Comparison of ENCODE assay signal across 23 mouse cellular contexts in genomic region chr11:120341661-120342060, GRCm38 (mm10). TPM values are rescaled to one million over a fixed set of nuclear protein-coding genes. Genes with fewer than 3 reads are reported as not detected.
A peak's percentile ranks its signal among the peaks of the same experiment; 100 is the strongest.
DNase-seq lines count a peak whose midpoint lies in the region; ATAC-seq and TF ChIP-seq lines count a peak whose summit lies in the region.
"Had no signal": no experiment of that assay in that cellular context is flagged by ENCODE, and none has a peak within 500 bp of the region (broad histone marks: within the 10 kb centered on the region; RNA-seq: fewer than 3 reads in every experiment).

No protein-coding gene starts in this region.

- TF ChIP-seq CTCF in heart, postnatal 0 days (IDR thresholded peaks at IDR 0.05; ENCODE audit: low read depth): no peak
- TF ChIP-seq CTCF in stomach, postnatal 0 days (IDR thresholded peaks at IDR 0.05; ENCODE audit: low read depth): no peak

- H3K9ac ChIP-seq in heart, postnatal 0 days (replicated peaks; ENCODE audit: low read depth, low read length): no peak overlapping the region
- no peak overlapping the region for H3K9ac ChIP-seq in limb, embryonic 11.5 days (ENCODE audit: low read length)
- H3K9ac ChIP-seq in stomach, postnatal 0 days (ENCODE audit: low read length): no peak overlapping the region
- no peak overlapping the region for H3K9ac ChIP-seq in forebrain, embryonic 13.5 days
- H3K9ac ChIP-seq: embryonic facial prominence, embryonic 15.5 days; forebrain, postnatal 0 days; heart, embryonic 12.5 days; hindbrain, embryonic 13.5 days; limb, embryonic 15.5 days had no signal

- H3K36me3 ChIP-seq in heart, postnatal 0 days (replicated peaks; ENCODE audit: control insufficient read depth, insufficient read depth, low read length): peaks cover 11% of the 10 kb centered on the region
- peaks cover 2% of the 10 kb centered on the region; the same call in 1 of the 2 replicates for H3K36me3 ChIP-seq in limb, embryonic 11.5 days (ENCODE audit: control insufficient read depth, insufficient read depth, low read length)
- peaks cover 12% of the 10 kb centered on the region for H3K36me3 ChIP-seq in limb, embryonic 10.5 days
- H3K36me3 ChIP-seq in stomach, postnatal 0 days (ENCODE audit: control insufficient read depth, insufficient read depth, low read length): peaks cover 5% of the 10 kb centered on the region
- H3K36me3 ChIP-seq in forebrain, embryonic 13.5 days (ENCODE audit: poor library complexity, severe bottlenecking): peaks cover 21% of the 10 kb centered on the region

- no peak overlapping the region for H3K27ac ChIP-seq in heart, postnatal 0 days (ENCODE audit: low read depth)
- no peak overlapping the region for H3K27ac ChIP-seq in limb, embryonic 11.5 days (replicated peaks; ENCODE audit: low read depth, low read length)
- H3K27ac ChIP-seq in limb, embryonic 10.5 days: no peak overlapping the region
- H3K27ac ChIP-seq in stomach, postnatal 0 days (replicated peaks): no peak overlapping the region
- no peak overlapping the region for H3K27ac ChIP-seq in forebrain, embryonic 13.5 days
- H3K27ac ChIP-seq: embryonic facial prominence, embryonic 15.5 days; hindbrain, embryonic 13.5 days; limb, embryonic 15.5 days had no signal

- no peaks in the 10 kb centered on the region; the same call in 1 of the 2 replicates for H3K4me1 ChIP-seq in heart, postnatal 0 days (ENCODE audit: control insufficient read depth, insufficient read depth)
- no peaks in the 10 kb centered on the region for H3K4me1 ChIP-seq in limb, embryonic 11.5 days (ENCODE audit: control insufficient read depth, insufficient read depth, low read length)
- H3K4me1 ChIP-seq in limb, embryonic 10.5 days: peaks cover 6% of the 10 kb centered on the region; the same call in 1 of the 2 replicates
- H3K4me1 ChIP-seq in stomach, postnatal 0 days (replicated peaks; ENCODE audit: control insufficient read depth, insufficient read depth): no peaks in the 10 kb centered on the region; the same call in 1 of the 2 replicates
- peaks cover 20% of the 10 kb centered on the region for H3K4me1 ChIP-seq in forebrain, embryonic 13.5 days

- no peak for TF ChIP-seq EP300 in heart, postnatal 0 days (IDR thresholded peaks at IDR 0.05; ENCODE audit: low read depth)
- TF ChIP-seq EP300 in stomach, postnatal 0 days (optimal IDR thresholded peaks at IDR 0.05): no peak

- WGBS in heart, postnatal 0 days: 96% methylated on average over 4 of the region's 4 CpGs
- WGBS in limb, embryonic 11.5 days: 91% methylated on average over 4 of the region's 4 CpGs
- WGBS in limb, embryonic 10.5 days: 95% methylated on average over 4 of the region's 4 CpGs
- WGBS in stomach, postnatal 0 days: 83% methylated on average over 4 of the region's 4 CpGs
- WGBS in forebrain, embryonic 13.5 days: 91% methylated on average over 4 of the region's 4 CpGs

- H3K4me2 ChIP-seq in heart, postnatal 0 days (ENCODE audit: low read depth, low read length): no peak overlapping the region
- no peak overlapping the region for H3K4me2 ChIP-seq in limb, embryonic 11.5 days (ENCODE audit: low read depth, severe bottlenecking)
- H3K4me2 ChIP-seq in stomach, postnatal 0 days (replicated peaks; ENCODE audit: low read depth): no peak overlapping the region
- no peak overlapping the region for H3K4me2 ChIP-seq in forebrain, embryonic 13.5 days
- H3K4me2 ChIP-seq: embryonic facial prominence, embryonic 15.5 days; heart, embryonic 12.5 days; hindbrain, embryonic 13.5 days; limb, embryonic 15.5 days had no signal

- H3K27me3 ChIP-seq in heart, postnatal 0 days (ENCODE audit: control insufficient read depth, insufficient read depth, low read length): no peaks in the 10 kb centered on the region
- H3K27me3 ChIP-seq in limb, embryonic 11.5 days (ENCODE audit: control insufficient read depth, insufficient read depth, low read length): no peaks in the 10 kb centered on the region
- H3K27me3 ChIP-seq in limb, embryonic 10.5 days (ENCODE audit: low read depth, poor library complexity, severe bottlenecking): no peaks in the 10 kb centered on the region
- no peaks in the 10 kb centered on the region for H3K27me3 ChIP-seq in stomach, postnatal 0 days (ENCODE audit: control insufficient read depth, insufficient read depth, low read length)
- H3K27me3 ChIP-seq in forebrain, embryonic 13.5 days: no peaks in the 10 kb centered on the region
- H3K27me3 ChIP-seq: embryonic facial prominence, embryonic 15.5 days; heart, embryonic 12.5 days; hindbrain, embryonic 13.5 days; limb, embryonic 15.5 days had no signal

- ATAC-seq in heart, postnatal 0 days (ENCODE audit: insufficient read depth, low read depth): no peak
- ATAC-seq in limb, embryonic 11.5 days (ENCODE audit: insufficient number of reproducible peaks, low FRiP score, low TSS enrichment, low read depth): no peak
- no peak for ATAC-seq in stomach, postnatal 0 days (ENCODE audit: low FRiP score, low TSS enrichment)
- ATAC-seq in forebrain, embryonic 13.5 days: no peak
- ATAC-seq: forebrain, postnatal 0 days had no signal

- H3K9me3 ChIP-seq in heart, postnatal 0 days (replicated peaks; ENCODE audit: control insufficient read depth, low read length): no peaks in the 10 kb centered on the region
- H3K9me3 ChIP-seq in limb, embryonic 11.5 days (ENCODE audit: control insufficient read depth, low read length): no peaks in the 10 kb centered on the region
- H3K9me3 ChIP-seq in limb, embryonic 10.5 days (replicated peaks): no peaks in the 10 kb centered on the region
- no peaks in the 10 kb centered on the region for H3K9me3 ChIP-seq in stomach, postnatal 0 days (ENCODE audit: control insufficient read depth, low read length)
- no peaks in the 10 kb centered on the region for H3K9me3 ChIP-seq in forebrain, embryonic 13.5 days (replicated peaks)
- H3K9me3 ChIP-seq: embryonic facial prominence, embryonic 15.5 days; hindbrain, embryonic 13.5 days; limb, embryonic 15.5 days had no signal

- no peak overlapping the region for H3K4me3 ChIP-seq in heart, postnatal 0 days (ENCODE audit: low read depth, low read length)
- no peak overlapping the region for H3K4me3 ChIP-seq in limb, embryonic 11.5 days (ENCODE audit: low read depth, low read length)
- H3K4me3 ChIP-seq in limb, embryonic 10.5 days: no peak overlapping the region; the same call in 1 of the 2 replicates
- H3K4me3 ChIP-seq in stomach, postnatal 0 days (ENCODE audit: low read depth, low read length): no peak overlapping the region
- H3K4me3 ChIP-seq in forebrain, embryonic 13.5 days: no peak overlapping the region
- H3K4me3 ChIP-seq: embryonic facial prominence, embryonic 15.5 days; heart, embryonic 12.5 days; hindbrain, embryonic 13.5 days; limb, embryonic 15.5 days had no signal

- peak; percentile 2 for DNase-seq in heart, postnatal 0 days (ENCODE audit: low spot score)
- no peak for DNase-seq in heart, adult 8-10 months (ENCODE audit: low spot score)
- peak; percentile 23 for DNase-seq in limb, embryonic 11.5 days (ENCODE audit: low spot score)
- DNase-seq in limb, embryonic 10.5 days (ENCODE audit: low spot score): no peak
- peak; percentile 10 for DNase-seq in urinary bladder, adult 2 months (ENCODE audit: low spot score)
- DNase-seq in urinary bladder, postnatal 36 days (ENCODE audit: low spot score in 2 of 2): no peak
- peak; percentile 13 for DNase-seq in stomach, postnatal 0 days (ENCODE audit: low spot score)
- DNase-seq: adrenal gland, postnatal 10 days; cerebellum, adult 18-20 months; embryo, embryonic 11 days; forebrain, postnatal 0 days; heart, postnatal 14 days; kidney, adult 9 months; kidney, postnatal 36 days; lung, postnatal 36 days; right cerebral cortex, postnatal 14 days had no signal

RNA-seq across cellular contexts. Expression of gene Actg1, which starts 6.7 kb away (rescaled TPM):
- 700 and 751 TPM in 2 replicates for total RNA-seq in heart, postnatal 0 days (2014; rRNA removed; ENCODE audit: low replicate concordance)
- 639 and 714 TPM in 2 replicates for polyA plus RNA-seq in heart, postnatal 0 days (2015; fragmentation: Nextera tagmentation; extraction: Ambion mirVana)
- total RNA-seq in heart, adult 8-10 months (2022): 100 to 1,000 TPM; 188 to 320 (median 251) TPM
- 2,996 and 3,123 TPM in 2 replicates for polyA plus RNA-seq in limb, embryonic 11.5 days (2014; fragmentation: Nextera tagmentation; extraction: Ambion mirVana)
- 3,099 and 3,197 TPM in 2 replicates for polyA plus RNA-seq in limb, embryonic 10.5 days (2016; fragmentation: Nextera tagmentation; extraction: Ambion mirVana)
- polyA plus RNA-seq in urinary bladder, adult 2 months (2012; rRNA removed): 1,024 and 1,454 TPM in 2 replicates
- 2,268 and 2,377 TPM in 2 replicates for polyA plus RNA-seq in stomach, postnatal 0 days (2015; fragmentation: Nextera tagmentation; extraction: Ambion mirVana)
- polyA plus RNA-seq in forebrain, embryonic 13.5 days (2015; fragmentation: Nextera tagmentation; extraction: Ambion mirVana): 3,229 and 3,555 TPM in 2 replicates

RNA-seq across cellular contexts. Expression of gene Fscn2, which starts 19.7 kb away (rescaled TPM):
- not detected in 2 replicates for total RNA-seq in heart, postnatal 0 days (2014; rRNA removed; ENCODE audit: low replicate concordance)
- polyA plus RNA-seq in heart, postnatal 0 days (2015; fragmentation: Nextera tagmentation; extraction: Ambion mirVana): 0.65 and 0.68 TPM in 2 replicates
- total RNA-seq in heart, adult 8-10 months (2022): not detected
- polyA plus RNA-seq in limb, embryonic 11.5 days (2014; fragmentation: Nextera tagmentation; extraction: Ambion mirVana): 0.21 and 0.47 TPM in 2 replicates
- polyA plus RNA-seq in limb, embryonic 10.5 days (2016; fragmentation: Nextera tagmentation; extraction: Ambion mirVana): 0.35 and 0.74 TPM in 2 replicates
- 0.25 TPM in 1 of 2 replicates, not detected in the other for polyA plus RNA-seq in urinary bladder, adult 2 months (2012; rRNA removed)
- polyA plus RNA-seq in stomach, postnatal 0 days (2015; fragmentation: Nextera tagmentation; extraction: Ambion mirVana): 0.41 and 0.47 TPM in 2 replicates
- polyA plus RNA-seq in forebrain, embryonic 13.5 days (2015; fragmentation: Nextera tagmentation; extraction: Ambion mirVana): 1.3 and 1.7 TPM in 2 replicates
- total RNA-seq: heart, postnatal 14 days; left cerebral cortex, adult 18-20 months; megakaryocyte-erythroid progenitor cell, adult 5-6 weeks had no signal

RNA-seq across cellular contexts. Expression of gene Faap100, which starts 36.9 kb away (rescaled TPM):
- total RNA-seq in heart, postnatal 0 days (2014; rRNA removed; ENCODE audit: low replicate concordance): 46.7 and 70.5 TPM in 2 replicates
- 22.3 and 28.6 TPM in 2 replicates for polyA plus RNA-seq in heart, postnatal 0 days (2015; fragmentation: Nextera tagmentation; extraction: Ambion mirVana)
- total RNA-seq in heart, adult 8-10 months (2022): 10 to 100 TPM; 12.1 to 18.3 (median 13.6) TPM
- 30.4 and 33.1 TPM in 2 replicates for polyA plus RNA-seq in limb, embryonic 11.5 days (2014; fragmentation: Nextera tagmentation; extraction: Ambion mirVana)
- 34.2 and 40.6 TPM in 2 replicates for polyA plus RNA-seq in limb, embryonic 10.5 days (2016; fragmentation: Nextera tagmentation; extraction: Ambion mirVana)
- polyA plus RNA-seq in urinary bladder, adult 2 months (2012; rRNA removed): 21.8 and 22.2 TPM in 2 replicates
- polyA plus RNA-seq in stomach, postnatal 0 days (2015; fragmentation: Nextera tagmentation; extraction: Ambion mirVana): 14.3 and 15.3 TPM in 2 replicates
- polyA plus RNA-seq in forebrain, embryonic 13.5 days (2015; fragmentation: Nextera tagmentation; extraction: Ambion mirVana): 51.0 and 63.1 TPM in 2 replicates

Comparison
In these comparisons a context has a peak if more than half of its experiments do, and no peak if none do; other contexts are left out.
1. DNase-seq: peak in heart, postnatal 0 days (single experiment), limb, embryonic 11.5 days (single experiment), urinary bladder, adult 2 months (single experiment) and stomach, postnatal 0 days (single experiment); none in heart, adult 8-10 months (single experiment), limb, embryonic 10.5 days (single experiment) and urinary bladder, postnatal 36 days (0 of 2).